Mouse (Mus musculus) embryo, embryonic 11.5 days (tissue): ENCODE results near the gene Xxylt1.

Experiments used
- DNase-seq: peaks from one replicate; pipeline ENCODE4 v3.0.0-alpha.2; 2012; ENCODE audit warnings: low read depth, low spot score

The Xxylt1 gene

GRCm38 (mm10) chr16:31024997-31025396 is 56.2 kb downstream of the Xxylt1 start:
- DNase-seq, result no peak

GRCm38 (mm10) chr16:31024221-31024620 is 57.0 kb downstream of the Xxylt1 start:
- DNase-seq, result no peak

GRCm38 (mm10) chr16:31023803-31024202 is 57.4 kb downstream of the Xxylt1 start:
- DNase-seq, result no peak

GRCm38 (mm10) chr16:31022287-31022686 is 58.9 kb downstream of the Xxylt1 start:
- no peak for DNase-seq

- no peak for DNase-seq
Observed at GRCm38 (mm10) chr16:31019514-31019913, 61.7 kb downstream of the Xxylt1 start.

- no peak for DNase-seq
Observed at GRCm38 (mm10) chr16:31017687-31018413, 63.4 kb downstream of the Xxylt1 start.

- DNase-seq, result no peak
Observed at GRCm38 (mm10) chr16:31016669-31017068, 64.6 kb downstream of the Xxylt1 start.

- no peak for DNase-seq
Observed at GRCm38 (mm10) chr16:31016169-31016568, 65.1 kb downstream of the Xxylt1 start.

- no peak for DNase-seq
Observed at GRCm38 (mm10) chr16:31015271-31015670, 66.0 kb downstream of the Xxylt1 start.

- DNase-seq, result no peak
Observed at GRCm38 (mm10) chr16:31012236-31012635, 69.0 kb downstream of the Xxylt1 start.

- no peak for DNase-seq
Observed at GRCm38 (mm10) chr16:31010443-31010842, 70.8 kb downstream of the Xxylt1 start.

- no peak for DNase-seq
Observed at GRCm38 (mm10) chr16:31008326-31008725, 72.9 kb downstream of the Xxylt1 start.

GRCm38 (mm10) chr16:31007582-31007981 is 73.7 kb downstream of the Xxylt1 start:
- no peak for DNase-seq

- no peak for DNase-seq
Observed at GRCm38 (mm10) chr16:31005693-31006092, 75.5 kb downstream of the Xxylt1 start.

GRCm38 (mm10) chr16:31004321-31004682 is 76.9 kb downstream of the Xxylt1 start:
- no peak for DNase-seq

GRCm38 (mm10) chr16:31003592-31004320 is 77.5 kb downstream of the Xxylt1 start:
- DNase-seq, result peak; percentile 42

- DNase-seq, result no peak
Observed at GRCm38 (mm10) chr16:31002926-31003325, 78.3 kb downstream of the Xxylt1 start.

- DNase-seq, result no peak
Observed at GRCm38 (mm10) chr16:31002117-31002516, 79.1 kb downstream of the Xxylt1 start.

GRCm38 (mm10) chr16:30998711-30999110 is 82.5 kb downstream of the Xxylt1 start:
- no peak for DNase-seq

- no peak for DNase-seq
Observed at GRCm38 (mm10) chr16:30998048-30998447, 83.2 kb downstream of the Xxylt1 start.

GRCm38 (mm10) chr16:30995446-30995845 is 85.8 kb downstream of the Xxylt1 start:
- no peak for DNase-seq

- DNase-seq, result no peak
Observed at GRCm38 (mm10) chr16:30994881-30995280, 86.4 kb downstream of the Xxylt1 start.

GRCm38 (mm10) chr16:30994296-30994695 is 86.9 kb downstream of the Xxylt1 start:
- DNase-seq, result no peak
